Mouse (Mus musculus): Measurements from ENCODE around the gene Myo1a. TPM values are rescaled to one million over a fixed set of nuclear protein-coding genes. Genes with fewer than 3 reads are reported as not detected.
A peak's percentile ranks its signal among the peaks of the same experiment; 100 is the strongest.

Gene Myo1a
- polyA plus RNA-seq, 1 experiment from 2014 or later = 0.83 TPM

DNA sequence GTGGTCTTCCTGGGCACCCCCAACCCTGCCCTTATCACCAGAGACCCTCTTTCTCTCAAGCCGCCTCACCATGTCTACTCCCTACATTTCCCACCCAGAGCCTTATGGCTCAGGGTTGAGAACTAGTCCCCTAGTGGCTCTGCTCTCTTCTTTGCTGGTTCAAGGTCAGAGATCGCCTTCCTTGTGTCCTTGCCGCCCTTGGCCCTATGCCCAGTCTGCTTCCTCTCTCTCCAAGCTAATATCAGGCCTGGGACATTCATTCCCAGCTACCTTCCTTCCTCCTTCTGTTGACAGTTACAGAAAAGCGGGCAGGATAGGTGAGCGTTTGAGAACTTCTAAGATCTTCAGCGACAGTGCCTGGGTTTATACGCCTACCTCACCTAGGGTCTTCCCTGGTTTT is 2.8 kb downstream of the Myo1a start:
- ATAC-seq = no peak
- no peaks in the 10 kb centered on the region for H3K4me1 ChIP-seq
- no peak overlapping the region for H3K4me2 ChIP-seq
- H3K27me3 ChIP-seq = no peaks in the 10 kb centered on the region
- 88% methylated on average over 7 of the region's 7 CpGs for WGBS
- no peak overlapping the region for H3K9ac ChIP-seq
- no peak overlapping the region for H3K27ac ChIP-seq
- H3K4me3 ChIP-seq = no peak overlapping the region
- no peaks in the 10 kb centered on the region for H3K36me3 ChIP-seq (ENCODE audit: poor library complexity, severe bottlenecking)
- H3K9me3 ChIP-seq (replicated peaks) = no peaks in the 10 kb centered on the region

DNA sequence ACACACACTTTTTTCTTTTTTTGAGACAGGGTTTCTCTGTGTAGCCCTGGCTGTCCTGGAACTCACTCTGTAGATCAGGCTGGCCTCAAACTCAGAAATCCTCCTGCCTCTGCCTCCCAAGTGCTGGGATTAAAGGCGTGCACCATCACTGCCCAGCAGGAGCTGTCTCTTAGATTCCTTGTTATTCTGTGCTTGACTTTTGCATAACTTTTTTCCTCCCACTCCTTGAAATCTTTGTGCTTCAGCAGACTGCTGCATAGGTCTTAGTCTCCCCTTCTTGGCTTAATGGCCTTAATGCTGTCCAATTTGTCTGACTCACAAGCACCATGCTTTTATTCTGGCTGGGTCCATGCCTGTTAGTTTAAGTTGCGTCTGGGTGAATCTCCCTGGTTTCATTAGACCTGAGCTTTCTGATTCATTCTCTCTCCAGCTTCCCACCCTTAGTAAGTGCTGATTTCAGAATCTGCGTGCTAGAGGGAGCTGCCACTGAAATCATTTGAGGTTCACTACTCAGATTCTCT is 3.9 kb downstream of the Myo1a start:
- Histone ChIP-seq H3K27me3 (no peaks in the 10 kb centered on the region), H3K4me1 (no peaks in the 10 kb centered on the region), H3K4me3 (no peak overlapping the region), H3K4me2 (no peak overlapping the region), H3K9me3 (replicated peaks) (no peaks in the 10 kb centered on the region), H3K9ac (no peak overlapping the region), H3K36me3 (ENCODE audit: poor library complexity, severe bottlenecking) (no peaks in the 10 kb centered on the region), H3K27ac (no peak overlapping the region)
- no peak for ATAC-seq
- 86% methylated on average over 3 of the region's 3 CpGs for WGBS

DNA sequence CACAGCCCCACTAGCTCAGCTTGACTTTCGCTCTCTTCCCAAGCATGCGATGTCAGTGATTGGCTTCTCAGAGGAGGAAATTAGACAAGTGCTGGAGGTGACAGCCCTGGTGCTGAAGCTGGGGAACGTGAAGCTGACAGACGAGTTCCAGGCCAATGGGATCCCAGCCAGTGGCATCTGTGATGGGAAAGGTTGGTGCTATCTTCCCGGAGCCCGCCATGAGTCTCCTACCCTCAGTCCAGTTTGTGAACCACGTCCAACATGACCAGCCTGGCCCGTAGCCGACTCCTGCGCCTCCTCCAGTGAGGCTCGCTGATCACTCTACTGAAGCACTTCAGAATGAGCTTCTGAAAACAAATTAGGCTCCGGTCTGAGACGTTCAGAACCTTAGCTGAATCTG is 5.4 kb downstream of the Myo1a start:
- 90% methylated on average over 13 of the region's 13 CpGs for WGBS
- no peaks in the 10 kb centered on the region for H3K9me3 ChIP-seq (replicated peaks)
- H3K4me1 ChIP-seq = no peaks in the 10 kb centered on the region
- H3K4me2 ChIP-seq = no peak overlapping the region
- no peak overlapping the region for H3K27ac ChIP-seq
- no peak overlapping the region for H3K4me3 ChIP-seq
- no peaks in the 10 kb centered on the region for H3K27me3 ChIP-seq
- H3K9ac ChIP-seq = no peak overlapping the region
- no peaks in the 10 kb centered on the region for H3K36me3 ChIP-seq (ENCODE audit: poor library complexity, severe bottlenecking)
- ATAC-seq = no peak

DNA sequence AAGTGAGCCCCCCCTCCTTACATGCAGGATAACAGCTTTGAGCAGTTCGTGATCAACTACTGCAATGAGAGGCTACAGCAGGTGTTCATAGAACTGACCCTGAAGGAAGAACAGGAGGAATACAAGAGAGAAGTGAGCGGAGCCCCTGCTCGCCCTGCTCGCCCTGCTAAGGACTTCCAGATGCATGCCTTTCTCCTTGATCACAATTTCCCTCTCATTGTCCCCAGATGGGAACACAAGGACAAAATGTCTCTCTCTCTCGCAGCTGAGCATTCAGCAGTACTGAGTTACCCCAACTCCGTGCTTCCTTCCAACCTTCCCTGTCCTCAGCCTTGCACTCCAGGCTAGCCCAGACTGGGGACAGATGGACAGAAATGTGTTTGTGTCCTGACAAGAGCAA is 7.8 kb downstream of the Myo1a start:
- Histone ChIP-seq H3K4me2 (no peak overlapping the region), H3K27ac (no peak overlapping the region), H3K4me1 (no peaks in the 10 kb centered on the region), H3K9ac (no peak overlapping the region), H3K36me3 (ENCODE audit: poor library complexity, severe bottlenecking) (no peaks in the 10 kb centered on the region), H3K9me3 (replicated peaks) (no peaks in the 10 kb centered on the region), H3K4me3 (no peak overlapping the region), H3K27me3 (no peaks in the 10 kb centered on the region)
- ATAC-seq = no peak
- WGBS = 84% methylated on average over 6 of the region's 6 CpGs

DNA sequence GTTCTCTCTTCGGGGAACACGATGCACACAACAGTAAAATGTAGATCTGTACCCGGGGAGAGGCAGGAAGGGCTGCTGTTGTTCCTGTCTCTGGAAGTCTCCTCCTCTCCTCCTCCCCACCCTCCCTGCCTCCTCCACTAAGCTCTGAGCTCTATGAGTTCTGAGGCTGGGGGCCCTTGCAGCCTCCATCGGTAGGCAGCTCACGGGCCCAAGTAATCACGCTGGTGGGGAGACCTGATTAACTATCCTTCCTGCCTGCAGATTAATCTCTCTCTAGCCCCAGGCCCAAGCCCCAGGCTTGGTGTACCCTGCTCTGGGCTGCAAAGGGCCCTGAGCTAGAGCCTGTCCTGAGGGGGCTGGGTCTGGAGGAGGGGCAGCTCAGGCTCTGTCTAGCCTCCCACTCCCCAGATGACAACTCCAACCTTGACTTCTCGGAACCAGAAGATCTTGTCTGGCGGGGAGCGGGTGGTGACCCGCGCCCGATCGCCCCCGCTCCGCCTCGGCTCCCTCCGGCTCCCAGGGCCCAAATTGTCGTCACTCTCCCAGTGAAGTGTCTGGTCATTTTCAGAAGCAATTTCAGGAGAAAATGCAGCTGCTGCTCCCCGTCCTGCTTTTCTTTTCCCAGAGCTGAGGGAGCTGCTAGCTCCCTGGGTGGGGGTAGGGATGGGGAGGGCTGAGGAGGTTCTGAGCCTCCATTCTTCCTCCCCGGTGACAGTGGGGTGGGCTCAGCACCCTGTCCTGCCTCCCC is 16.9 kb downstream of the Myo1a start:
- Histone ChIP-seq H3K9ac (peak overlapping the region; percentile 48; the same call in 1 of the 2 replicates), H3K4me2 (peak overlapping the region; percentile 43), H3K27me3 (peaks cover 52% of the 10 kb centered on the region), H3K4me1 (peaks cover 27% of the 10 kb centered on the region), H3K27ac (no peak overlapping the region), H3K4me3 (0 out of 2 replicates have a peak overlapping the region, but pooled peaks have one; percentile 6), H3K9me3 (replicated peaks) (no peaks in the 10 kb centered on the region), H3K36me3 (ENCODE audit: poor library complexity, severe bottlenecking) (no peaks in the 10 kb centered on the region)
- 12% methylated on average over 20 of the region's 20 CpGs for WGBS
- ATAC-seq = peak; percentile 55; the same call in 1 of the 2 replicates

DNA sequence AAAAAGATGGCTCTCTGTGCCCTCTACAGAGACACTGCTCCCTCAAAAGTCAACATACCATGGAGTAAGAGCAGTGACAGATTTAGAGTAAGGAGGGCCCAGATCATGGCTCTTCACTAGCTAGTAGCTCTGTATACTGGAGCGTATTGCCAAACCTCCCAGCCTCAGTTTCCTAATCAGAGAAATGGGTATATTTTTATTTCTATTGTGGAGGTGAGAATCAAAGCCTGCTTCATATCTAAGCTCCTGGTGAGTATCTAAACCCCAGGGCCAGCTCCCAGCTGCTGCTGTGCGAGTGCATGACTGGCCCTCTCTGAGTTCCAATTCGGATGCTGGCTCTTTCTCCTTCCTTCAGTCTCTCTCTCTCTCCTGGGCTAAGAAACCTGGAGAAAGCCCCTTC is 19.2 kb downstream of the Myo1a start, which contains the start of gene Tac2:
Gene Tac2 (plus strand): TSS at position 301 of the 400 bp plus-strand sequence.
- Histone ChIP-seq H3K4me2 (no peak within 1 kb of the TSS), H3K27me3 (peaks cover 74% of the 10 kb centered on the region), H3K36me3 (ENCODE audit: poor library complexity, severe bottlenecking) (no peaks in the 10 kb centered on the region), H3K9me3 (replicated peaks) (no peaks in the 10 kb centered on the region), H3K27ac (no peak within 1 kb of the TSS), H3K4me3 (no peak within 1 kb of the TSS), H3K9ac (no peak within 1 kb of the TSS), H3K4me1 (peaks cover 27% of the 10 kb centered on the region)
- ATAC-seq = no peak
- WGBS = 85% methylated on average over 3 of the region's 3 CpGs

DNA sequence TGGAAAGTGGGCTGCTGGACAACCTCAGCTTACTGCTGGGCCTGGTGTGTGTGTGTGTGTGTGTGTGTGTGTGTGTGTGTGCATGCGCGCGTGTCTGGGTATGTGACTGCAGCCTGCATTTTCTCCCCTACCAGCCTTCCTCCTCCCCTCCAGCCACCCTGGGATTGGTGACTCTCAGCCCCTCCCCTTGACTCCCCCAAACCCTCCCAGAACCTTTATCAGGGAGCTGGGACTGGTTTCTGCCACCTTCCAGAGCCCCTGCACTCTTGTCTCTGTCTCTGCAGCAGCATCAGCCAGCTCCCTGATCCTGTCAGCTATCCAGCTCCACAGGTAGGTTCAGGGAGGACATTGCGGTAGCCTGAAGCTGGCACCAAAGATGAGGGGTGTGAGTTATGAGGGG is 20.2 kb downstream of the Myo1a start:
- no peak for ATAC-seq
- Histone ChIP-seq H3K27ac (no peak overlapping the region), H3K9ac (no peak overlapping the region), H3K27me3 (peaks cover 79% of the 10 kb centered on the region), H3K4me2 (no peak overlapping the region), H3K36me3 (ENCODE audit: poor library complexity, severe bottlenecking) (no peaks in the 10 kb centered on the region), H3K4me1 (peaks cover 27% of the 10 kb centered on the region), H3K4me3 (no peak overlapping the region), H3K9me3 (replicated peaks) (no peaks in the 10 kb centered on the region)
- WGBS = 93% methylated on average over 4 of the region's 4 CpGs

DNA sequence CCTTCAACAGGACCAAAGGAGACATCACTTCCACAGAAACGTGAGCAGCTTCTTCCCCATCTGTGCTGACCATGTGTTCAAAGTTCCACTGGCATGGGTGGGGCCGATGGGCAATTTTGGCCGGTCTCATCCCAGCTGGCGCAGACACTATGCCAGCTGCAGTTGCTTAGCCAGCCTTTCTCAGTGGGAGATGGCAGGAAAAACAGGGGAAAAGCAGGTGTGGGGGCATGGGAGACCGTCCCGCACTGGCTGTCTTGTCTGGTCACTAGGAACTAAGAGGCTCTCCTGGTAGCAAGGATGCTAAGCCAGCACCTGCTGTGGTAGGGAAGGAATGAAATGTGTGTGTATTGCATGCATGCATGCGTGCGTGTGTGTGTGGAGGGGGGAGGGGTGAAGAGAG is 23.5 kb downstream of the Myo1a start:
- no peaks in the 10 kb centered on the region for H3K9me3 ChIP-seq (replicated peaks)

DNA sequence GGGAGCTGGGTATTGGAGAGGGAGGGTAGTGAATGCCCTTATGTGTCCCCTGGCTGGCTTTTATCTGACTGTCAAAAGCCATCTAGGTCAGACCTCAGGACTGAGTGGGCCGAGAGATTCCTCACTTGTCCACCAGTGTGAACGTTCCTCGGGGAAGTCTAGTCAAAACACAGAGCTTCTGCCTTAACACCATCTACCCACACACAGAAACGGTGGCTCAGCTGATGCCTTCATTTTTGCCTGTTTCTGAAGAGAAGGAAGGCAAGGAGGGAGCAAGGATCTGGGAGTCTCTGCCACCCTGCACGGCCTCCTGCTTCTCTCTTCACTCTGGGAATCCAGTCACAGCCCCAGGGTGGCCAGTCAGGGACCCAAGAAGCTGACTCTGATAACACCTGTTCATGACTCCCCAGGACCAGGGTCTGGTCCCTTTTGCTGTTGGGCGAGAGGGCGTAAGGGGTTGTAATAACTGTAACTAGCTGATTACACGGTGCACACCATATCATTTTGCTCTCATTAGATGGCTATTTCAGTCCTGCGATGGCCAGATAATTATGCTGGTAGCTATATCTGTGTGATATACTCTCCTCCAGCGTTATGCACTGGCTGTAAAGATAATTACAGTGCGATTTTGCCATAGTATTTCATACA is 25.4 kb downstream of the Myo1a start:
- Histone ChIP-seq H3K4me2 (no peak overlapping the region; the same call in 1 of the 2 replicates), H3K27ac (no peak overlapping the region), H3K4me3 (no peak overlapping the region), H3K36me3 (ENCODE audit: poor library complexity, severe bottlenecking) (no peaks in the 10 kb centered on the region), H3K27me3 (peaks cover 76% of the 10 kb centered on the region), H3K9me3 (replicated peaks) (no peaks in the 10 kb centered on the region), H3K9ac (no peak overlapping the region), H3K4me1 (peaks cover 10% of the 10 kb centered on the region)
- 47% methylated on average over 11 of the region's 11 CpGs for WGBS
- ATAC-seq = no peak

More for the DNA sequence above, 23.5 kb downstream of the Myo1a start:
- Histone ChIP-seq H3K36me3 (ENCODE audit: poor library complexity, severe bottlenecking) (no peaks in the 10 kb centered on the region), H3K9ac (no peak overlapping the region), H3K4me3 (no peak overlapping the region), H3K27ac (no peak overlapping the region), H3K4me2 (no peak overlapping the region), H3K27me3 (peaks cover 75% of the 10 kb centered on the region), H3K4me1 (peaks cover 11% of the 10 kb centered on the region)
- WGBS = 76% methylated on average over 8 of the region's 8 CpGs
- no peak for ATAC-seq

DNA sequence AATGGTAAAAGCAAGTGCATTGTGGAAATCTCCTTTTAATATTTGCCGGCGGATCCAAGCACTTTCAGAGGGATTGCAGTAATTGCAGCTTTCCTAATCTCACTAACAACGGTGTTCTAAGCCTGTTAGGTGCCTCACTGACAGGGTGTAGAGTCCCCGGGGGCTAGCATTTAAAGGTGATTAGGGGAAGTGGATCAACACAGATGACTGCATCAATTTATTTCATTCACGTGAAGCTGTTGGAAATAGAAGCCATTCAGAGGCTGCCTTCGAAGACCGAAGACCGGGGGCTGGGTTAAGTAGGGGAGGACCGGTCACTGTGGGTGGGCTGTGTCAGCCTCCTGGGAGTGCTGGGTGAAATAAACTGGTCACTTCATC is 26.0 kb downstream of the Myo1a start:
- Histone ChIP-seq H3K4me1 (peaks cover 10% of the 10 kb centered on the region), H3K4me3 (no peak overlapping the region), H3K27me3 (peaks cover 74% of the 10 kb centered on the region), H3K4me2 (peak overlapping the region; percentile 19; the same call in 1 of the 2 replicates), H3K36me3 (ENCODE audit: poor library complexity, severe bottlenecking) (no peaks in the 10 kb centered on the region), H3K9me3 (replicated peaks) (no peaks in the 10 kb centered on the region), H3K27ac (0 out of 2 replicates have a peak overlapping the region, but pooled peaks have one; percentile 0), H3K9ac (no peak overlapping the region)
- no peak; the same call in 1 of the 2 replicates for ATAC-seq
- 6% methylated on average over 9 of the region's 9 CpGs for WGBS

DNA sequence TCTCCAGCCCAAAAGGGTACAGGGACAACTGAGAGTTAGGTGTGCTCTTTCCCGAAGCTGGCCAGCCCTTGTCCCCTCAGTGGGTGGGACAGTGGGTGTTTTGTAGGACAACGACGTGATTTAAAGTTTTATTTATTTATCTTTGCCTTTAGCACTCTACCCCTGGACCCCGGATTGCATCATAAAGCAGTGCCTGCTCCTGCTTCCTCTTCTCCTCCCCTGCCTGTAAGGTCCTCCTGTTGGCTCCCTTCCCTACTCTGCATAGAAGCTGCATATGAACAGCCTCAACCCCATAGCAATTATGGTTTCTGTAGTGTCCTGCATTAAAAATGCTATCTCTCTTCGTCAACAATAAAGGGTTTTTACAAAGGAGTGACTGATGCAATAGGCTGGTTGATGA is 26.4 kb downstream of the Myo1a start:
- H3K4me1 ChIP-seq = peaks cover 10% of the 10 kb centered on the region
- no peak for ATAC-seq
- 0 out of 2 replicates have a peak overlapping the region, but pooled peaks have one; percentile 0 for H3K27ac ChIP-seq
- H3K27me3 ChIP-seq = peaks cover 76% of the 10 kb centered on the region
- H3K9ac ChIP-seq = no peak overlapping the region
- H3K36me3 ChIP-seq (ENCODE audit: poor library complexity, severe bottlenecking) = no peaks in the 10 kb centered on the region
- peak overlapping the region; percentile 19; the same call in 1 of the 2 replicates for H3K4me2 ChIP-seq
- no peak overlapping the region for H3K4me3 ChIP-seq
- 37% methylated on average over 5 of the region's 5 CpGs for WGBS
- no peaks in the 10 kb centered on the region for H3K9me3 ChIP-seq (replicated peaks)

DNA sequence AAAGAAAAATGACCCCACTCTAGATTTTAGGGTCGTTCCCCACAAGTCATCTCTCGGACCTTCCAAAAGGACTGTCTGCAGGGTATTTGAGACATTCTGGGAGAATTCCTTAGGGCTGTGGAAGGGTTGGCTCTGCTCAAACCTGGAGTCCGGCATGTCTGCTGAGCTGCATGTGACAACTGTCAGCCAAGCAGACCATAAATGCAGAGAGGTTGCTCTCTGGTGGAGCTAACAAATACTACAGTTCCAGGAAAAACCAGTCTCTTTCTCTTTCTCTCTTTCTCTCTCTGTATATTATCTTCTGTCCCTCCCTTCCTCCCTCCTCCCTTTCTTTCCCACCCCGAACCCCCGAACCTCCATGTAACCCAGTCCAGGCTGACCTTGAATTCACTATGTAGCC is 29.5 kb downstream of the Myo1a start:
- WGBS = 55% methylated on average over 5 of the region's 5 CpGs
- Histone ChIP-seq H3K27ac (no peak overlapping the region), H3K4me1 (peaks cover 13% of the 10 kb centered on the region), H3K4me3 (no peak overlapping the region), H3K27me3 (peaks cover 47% of the 10 kb centered on the region), H3K36me3 (ENCODE audit: poor library complexity, severe bottlenecking) (no peaks in the 10 kb centered on the region), H3K9ac (no peak overlapping the region), H3K9me3 (replicated peaks) (no peaks in the 10 kb centered on the region), H3K4me2 (no peak overlapping the region)
- ATAC-seq = no peak

Data from forebrain, embryonic 13.5 days (tissue).